Mouse (Mus musculus): Measurements from ENCODE around the gene Nr3c2. TPM values are rescaled to one million over a fixed set of nuclear protein-coding genes. Genes with fewer than 3 reads are reported as not detected.

Gene Nr3c2
- polyA plus RNA-seq, 1 experiment from 2014 or later: 5.6 TPM

DNA sequence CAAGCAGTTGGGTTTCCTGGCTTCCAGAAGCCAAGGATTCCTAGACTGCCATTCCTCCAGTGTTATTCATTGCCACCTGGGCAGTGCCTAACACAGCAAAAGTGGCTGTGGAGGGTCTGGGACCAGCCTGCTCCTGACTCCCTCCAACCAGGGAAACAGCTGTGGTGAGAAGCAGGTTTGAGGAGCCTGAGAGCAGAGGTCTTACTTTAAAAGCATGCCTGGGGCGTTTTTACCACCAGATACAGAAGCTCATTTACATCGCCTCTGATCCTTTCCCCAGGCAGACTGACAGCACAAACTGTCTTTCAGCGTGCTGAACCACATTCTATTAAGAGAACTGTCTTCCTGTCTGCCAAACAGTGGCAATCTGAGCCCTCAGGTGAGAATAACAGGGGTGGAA, 380.7 kb downstream of the Nr3c2 start:
- ATAC-seq: no peak
- Histone ChIP-seq H3K4me3 (replicated peaks) (no peak overlapping the region), H3K9me3 (no peaks in the 10 kb centered on the region), H3K4me2 (replicated peaks) (no peak overlapping the region), H3K36me3 (0 out of 2 replicates have a peak, but pooled peaks cover 4% of the 10 kb centered on the region), H3K9ac (no peak overlapping the region), H3K27ac (no peak overlapping the region), H3K27me3 (replicated peaks) (no peaks in the 10 kb centered on the region), H3K4me1 (replicated peaks) (no peaks in the 10 kb centered on the region)
- 65% methylated on average over 3 of the region's 3 CpGs for WGBS

DNA sequence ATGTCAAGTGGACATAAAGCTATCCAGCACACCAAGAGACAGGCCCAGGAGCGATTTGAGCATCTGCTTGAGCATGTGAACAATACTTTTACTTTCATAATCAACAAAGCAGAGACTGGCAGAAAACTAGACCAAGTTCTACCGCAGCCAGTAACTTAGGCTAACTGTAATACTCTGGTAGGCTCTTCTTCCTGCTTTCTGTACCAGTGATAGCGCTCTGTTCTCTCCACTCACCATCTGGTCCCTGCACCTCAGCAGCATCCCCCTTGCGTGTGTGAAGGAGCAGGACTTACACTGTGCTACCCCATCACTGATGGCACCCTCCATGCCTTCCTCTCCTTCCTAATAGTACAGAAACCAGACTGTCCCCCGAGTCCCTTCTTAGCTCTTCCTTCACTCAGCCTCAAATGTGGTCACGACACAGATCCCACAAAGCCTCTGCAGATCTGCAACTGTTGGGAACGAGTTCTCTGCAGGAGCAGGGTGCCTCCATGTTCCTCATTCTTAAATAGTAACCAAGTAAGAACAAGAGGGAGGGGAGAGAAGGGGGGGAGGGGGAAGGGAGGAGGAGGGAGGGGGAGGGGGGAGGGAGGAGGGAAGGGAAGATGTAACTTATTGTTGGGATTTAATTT, 383.5 kb downstream of the Nr3c2 start:
- Histone ChIP-seq H3K27ac (no peak overlapping the region), H3K4me1 (replicated peaks) (no peaks in the 10 kb centered on the region), H3K36me3 (no peaks in the 10 kb centered on the region), H3K4me3 (replicated peaks) (no peak overlapping the region), H3K27me3 (replicated peaks) (no peaks in the 10 kb centered on the region), H3K4me2 (replicated peaks) (no peak overlapping the region), H3K9me3 (no peaks in the 10 kb centered on the region), H3K9ac (no peak overlapping the region)
- no peak for ATAC-seq
- WGBS: 82% methylated on average over 7 of the region's 7 CpGs

DNA sequence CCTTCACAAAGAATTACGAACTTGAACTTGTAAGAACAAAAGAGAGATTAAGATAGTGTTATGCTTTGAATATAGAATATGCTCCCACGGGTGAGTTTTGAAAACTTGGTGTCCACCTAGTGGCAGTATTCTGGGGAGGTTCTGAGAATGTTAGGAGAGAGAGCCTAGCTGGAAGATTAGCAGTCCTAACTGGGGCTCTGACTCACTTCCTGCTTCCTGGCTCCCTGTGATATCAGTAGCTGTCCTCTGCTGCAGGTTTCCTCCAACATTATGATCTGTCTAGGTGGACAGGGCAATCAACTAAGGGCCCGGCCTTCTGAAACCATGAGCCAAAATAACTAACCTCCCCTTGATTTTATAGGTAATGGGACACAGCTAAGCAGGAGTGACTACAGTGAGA, 385.2 kb downstream of the Nr3c2 start:
- no peaks in the 10 kb centered on the region for H3K27me3 ChIP-seq (replicated peaks)
- H3K9ac ChIP-seq: no peak overlapping the region
- H3K36me3 ChIP-seq: no peaks in the 10 kb centered on the region
- no peak overlapping the region for H3K4me3 ChIP-seq (replicated peaks)
- H3K4me2 ChIP-seq (replicated peaks): no peak overlapping the region
- H3K4me1 ChIP-seq (replicated peaks): no peaks in the 10 kb centered on the region
- ATAC-seq: no peak
- 81% methylated on average over 3 of the region's 3 CpGs for WGBS
- H3K27ac ChIP-seq: no peak overlapping the region
- no peaks in the 10 kb centered on the region for H3K9me3 ChIP-seq

DNA sequence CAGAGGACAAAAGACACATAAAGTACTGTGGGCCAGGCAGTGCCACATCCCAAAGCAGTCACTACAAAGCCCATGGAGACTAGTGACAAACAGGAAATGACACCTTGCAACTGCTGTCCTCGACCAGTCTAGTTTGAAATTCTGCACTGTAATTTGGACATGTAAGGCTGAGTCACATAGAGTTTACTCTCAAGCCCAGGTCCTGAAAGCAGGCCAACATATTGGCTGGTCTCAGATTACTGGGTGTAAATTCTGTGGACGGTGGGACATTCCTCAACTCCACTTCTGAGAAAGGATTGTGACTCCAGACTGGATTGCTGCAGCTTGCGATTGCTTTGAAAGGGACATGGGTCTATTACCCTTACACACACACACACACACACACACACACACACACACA, 388.8 kb downstream of the Nr3c2 start:
- no peak overlapping the region for H3K9ac ChIP-seq
- H3K4me2 ChIP-seq (replicated peaks): no peak overlapping the region
- no peaks in the 10 kb centered on the region for H3K27me3 ChIP-seq (replicated peaks)
- 63% methylated on average over 3 of the region's 3 CpGs for WGBS
- H3K27ac ChIP-seq: no peak overlapping the region
- H3K4me3 ChIP-seq (replicated peaks): no peak overlapping the region
- H3K4me1 ChIP-seq (replicated peaks): no peaks in the 10 kb centered on the region
- no peaks in the 10 kb centered on the region for H3K9me3 ChIP-seq
- H3K36me3 ChIP-seq: no peaks in the 10 kb centered on the region
- ATAC-seq: no peak

DNA sequence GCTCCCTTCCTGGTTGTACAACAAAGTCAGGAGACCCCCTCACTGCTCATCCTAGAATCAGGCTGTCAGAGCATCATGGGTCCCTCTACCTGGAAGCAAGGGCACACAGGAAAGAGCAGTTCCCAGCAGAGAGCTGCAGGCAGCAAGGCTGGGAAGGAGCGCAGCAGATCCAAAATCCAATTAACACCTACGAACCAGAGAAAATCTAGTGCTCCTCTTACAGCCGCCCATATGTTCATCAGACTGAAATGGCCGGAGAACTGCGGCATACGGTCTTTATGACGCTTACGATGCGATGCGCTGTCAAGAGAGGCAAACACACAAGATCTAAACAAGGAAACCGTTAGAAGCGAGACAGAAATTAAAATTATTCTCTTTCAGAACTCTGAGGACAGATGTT, 389.2 kb downstream of the Nr3c2 start:
- Histone ChIP-seq H3K9me3 (no peaks in the 10 kb centered on the region), H3K27me3 (replicated peaks) (no peaks in the 10 kb centered on the region), H3K36me3 (no peaks in the 10 kb centered on the region), H3K4me3 (replicated peaks) (no peak overlapping the region), H3K4me2 (replicated peaks) (no peak overlapping the region), H3K27ac (no peak overlapping the region), H3K4me1 (replicated peaks) (no peaks in the 10 kb centered on the region), H3K9ac (no peak overlapping the region)
- ATAC-seq: no peak
- WGBS: 91% methylated on average over 12 of the region's 12 CpGs

DNA sequence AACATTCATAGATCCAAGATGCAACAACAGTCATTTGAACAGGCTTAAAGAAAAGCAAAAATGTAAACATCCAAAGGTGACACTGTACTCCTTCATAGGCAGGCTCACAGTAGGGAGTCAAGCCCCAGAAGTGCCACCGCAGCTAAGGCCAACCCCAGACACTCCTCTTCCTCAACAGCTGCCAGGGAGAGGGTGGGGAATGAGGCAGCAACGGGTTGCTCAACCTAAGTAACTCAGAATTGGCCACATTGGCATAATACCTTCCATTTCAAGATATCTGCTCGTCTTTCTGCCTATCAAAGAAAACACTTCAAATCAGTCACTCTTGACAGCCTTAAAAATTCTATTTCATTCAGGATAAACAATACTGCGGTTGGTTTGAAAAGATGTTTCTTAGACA, 392.9 kb downstream of the Nr3c2 start:
- Histone ChIP-seq H3K27ac (no peak overlapping the region), H3K9me3 (no peaks in the 10 kb centered on the region), H3K27me3 (replicated peaks) (no peaks in the 10 kb centered on the region), H3K36me3 (no peaks in the 10 kb centered on the region), H3K4me3 (replicated peaks) (no peak overlapping the region), H3K9ac (no peak overlapping the region), H3K4me2 (replicated peaks) (no peak overlapping the region), H3K4me1 (replicated peaks) (no peaks in the 10 kb centered on the region)
- no peak for ATAC-seq
- 73% methylated on average over 4 of the region's 4 CpGs for WGBS

DNA sequence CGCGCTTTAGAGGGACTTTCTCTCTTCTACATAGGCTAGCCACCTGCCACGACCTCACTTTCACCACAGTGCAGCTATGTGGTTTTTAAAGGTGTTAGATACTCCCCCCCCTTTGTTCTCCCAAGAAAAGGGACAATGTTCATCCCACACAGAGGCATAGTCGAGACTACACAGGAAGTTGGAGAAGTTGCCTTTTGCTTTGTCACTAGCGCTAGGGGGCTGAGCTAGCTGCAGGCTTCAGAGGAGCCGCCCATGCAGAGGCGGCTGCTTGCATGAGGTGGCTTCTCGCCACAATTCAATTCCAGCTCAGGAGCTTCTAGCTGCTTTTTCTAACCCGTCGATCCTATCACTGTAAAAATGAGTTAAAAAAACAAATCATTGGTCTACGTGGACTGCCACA, 393.4 kb downstream of the Nr3c2 start:
- H3K4me3 ChIP-seq (replicated peaks): no peak overlapping the region
- no peaks in the 10 kb centered on the region for H3K27me3 ChIP-seq (replicated peaks)
- ATAC-seq: no peak
- H3K4me1 ChIP-seq (replicated peaks): no peaks in the 10 kb centered on the region
- H3K27ac ChIP-seq: no peak overlapping the region
- WGBS: 84% methylated on average over 11 of the region's 11 CpGs
- H3K9ac ChIP-seq: no peak overlapping the region
- H3K36me3 ChIP-seq: no peaks in the 10 kb centered on the region
- H3K4me2 ChIP-seq (replicated peaks): no peak overlapping the region
- no peaks in the 10 kb centered on the region for H3K9me3 ChIP-seq

DNA sequence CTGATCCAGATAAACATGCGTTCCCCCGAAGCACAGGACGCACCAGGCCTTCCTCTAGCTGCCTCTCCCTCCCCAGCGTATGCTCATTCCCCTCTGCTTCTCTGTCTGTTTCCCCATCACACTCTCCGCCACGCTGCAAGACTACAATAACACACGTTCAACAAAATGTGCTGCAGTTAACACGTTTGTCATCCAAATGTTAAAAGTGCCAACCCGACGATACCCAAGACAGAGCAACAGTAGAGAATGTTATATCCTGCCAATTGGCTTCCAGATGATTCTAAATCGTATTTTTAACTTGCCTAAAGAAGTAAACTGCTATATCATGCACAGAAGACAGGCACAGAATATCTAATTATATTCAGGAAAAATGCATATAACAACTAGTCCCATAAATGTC, 395.4 kb downstream of the Nr3c2 start:
- Histone ChIP-seq H3K27ac (no peak overlapping the region), H3K4me1 (replicated peaks) (no peaks in the 10 kb centered on the region), H3K9me3 (no peaks in the 10 kb centered on the region), H3K9ac (no peak overlapping the region), H3K4me2 (replicated peaks) (no peak overlapping the region), H3K4me3 (replicated peaks) (no peak overlapping the region), H3K27me3 (replicated peaks) (no peaks in the 10 kb centered on the region), H3K36me3 (no peaks in the 10 kb centered on the region)
- 86% methylated on average over 11 of the region's 11 CpGs for WGBS
- no peak for ATAC-seq
